Mouse (Mus musculus): ENCODE data around the gene E130311K13Rik.
A peak's percentile ranks its signal among the peaks of the same experiment; 100 is the strongest.

The E130311K13Rik gene

GRCm38 (mm10) chr3:63928878-63929859, at the start of gene E130311K13Rik:
TSS of gene E130311K13Rik (minus strand) at chr3:63929472.
- peak; percentile 85 to 90 for DNase-seq

GRCm38 (mm10) chr3:63977895-63978294, 48.6 kb upstream of the E130311K13Rik start:
- no peak for DNase-seq

GRCm38 (mm10) chr3:63975955-63976908, 47.0 kb upstream of the E130311K13Rik start, which contains the start of gene Gmps:
TSS of gene Gmps (plus strand) at chr3:63976106.
- DNase-seq, result peak; percentile 93 to 95

GRCm38 (mm10) chr3:63965929-63966328, 36.7 kb upstream of the E130311K13Rik start:
- DNase-seq, result no peak

GRCm38 (mm10) chr3:63964922-63965249, 35.6 kb upstream of the E130311K13Rik start:
- DNase-seq, result no peak

- peak; percentile 99 for DNase-seq
Observed at GRCm38 (mm10) chr3:63964100-63964921, 35.0 kb upstream of the E130311K13Rik start, which contains the start of gene Slc33a1. TSS of gene Slc33a1 (minus strand) at chr3:63964768.

GRCm38 (mm10) chr3:63963421-63964099, 34.3 kb upstream of the E130311K13Rik start:
- no peak for DNase-seq

- DNase-seq, result no peak
Observed at GRCm38 (mm10) chr3:63949837-63950236, 20.6 kb upstream of the E130311K13Rik start.

GRCm38 (mm10) chr3:63941204-63941850, 12.1 kb upstream of the E130311K13Rik start:
- DNase-seq, result no peak

GRCm38 (mm10) chr3:63938928-63939327, 9.7 kb upstream of the E130311K13Rik start:
- no peak for DNase-seq

GRCm38 (mm10) chr3:63919634-63920033, 9.6 kb downstream of the E130311K13Rik start:
- DNase-seq, result peak in 1 of 2 experiments; percentile 24

GRCm38 (mm10) chr3:63910301-63910700, 19.0 kb downstream of the E130311K13Rik start:
- DNase-seq, result no peak

GRCm38 (mm10) chr3:63905241-63905640, 24.0 kb downstream of the E130311K13Rik start:
- no peak for DNase-seq

- DNase-seq, result no peak
Observed at GRCm38 (mm10) chr3:63904157-63904556, 25.1 kb downstream of the E130311K13Rik start.

GRCm38 (mm10) chr3:63900021-63900571, 29.2 kb downstream of the E130311K13Rik start:
- DNase-seq, result no peak

- DNase-seq, result peak; percentile 36 to 44
Observed at GRCm38 (mm10) chr3:63899309-63899695, 30.0 kb downstream of the E130311K13Rik start, which contains the start of gene Plch1. TSS of gene Plch1 (minus strand) at chr3:63899472.

GRCm38 (mm10) chr3:63898581-63899308, 30.5 kb downstream of the E130311K13Rik start:
- peak; percentile 76 to 84 for DNase-seq

GRCm38 (mm10) chr3:63897177-63897576, 32.1 kb downstream of the E130311K13Rik start:
- DNase-seq, result no peak

- peak in 1 of 2 experiments; percentile 30 for DNase-seq
Observed at GRCm38 (mm10) chr3:63896303-63896702, 33.0 kb downstream of the E130311K13Rik start.

GRCm38 (mm10) chr3:63895786-63896185, 33.5 kb downstream of the E130311K13Rik start:
- DNase-seq, result no peak

Data from lung, adult 18-20 months (tissue).